Mouse (Mus musculus) intestine, embryonic 16.5 days (tissue): ENCODE results near the gene Btbd11. TPM values are rescaled to one million over a fixed set of nuclear protein-coding genes. Genes with fewer than 3 reads are reported as not detected.
A peak's percentile ranks its signal among the peaks of the same experiment; 100 is the strongest.

ENCODE experiments used
- ATAC-seq: fragments of 200-750 bp; cut with Nextera tagmentation; 2 replicates; pipeline ENCODE4 v1.8.0; 2017; ENCODE audit warnings: moderate TSS enrichment, moderate library complexity
- H3K27ac ChIP-seq: fragments of 300-500 bp; sonication (generic); 2 replicates; pipeline ENCODE4 v1.5.1; 2014; ENCODE audit warnings: mild to moderate bottlenecking, low read length
- H3K27me3 ChIP-seq: fragments of 300-500 bp; sonication (generic); replicated peaks from 2 replicates; pipeline ENCODE4 v1.6.1; 2014; ENCODE audit warnings: low read length, control low read depth, mixed read lengths; ENCODE audit not compliant: control insufficient read depth, insufficient read depth
- H3K36me3 ChIP-seq: fragments of 300-500 bp; sonication (generic); 2 replicates; pipeline ENCODE4 v1.6.1; 2014; ENCODE audit warnings: low read length, control low read depth; ENCODE audit not compliant: control insufficient read depth, insufficient read depth
- H3K4me1 ChIP-seq: fragments of 300-500 bp; sonication (generic); 2 replicates; pipeline ENCODE4 v1.6.1; 2014; ENCODE audit warnings: low read length, control low read depth, mixed read lengths; ENCODE audit not compliant: control insufficient read depth, insufficient read depth
- H3K4me2 ChIP-seq: fragments of 300-500 bp; sonication (generic); 2 replicates; pipeline ENCODE4 v1.6.1; 2014; ENCODE audit warnings: low read depth, low read length, control low read depth
- H3K4me3 ChIP-seq: fragments of 300-500 bp; sonication (generic); 2 replicates; pipeline ENCODE4 v1.5.1; 2014; ENCODE audit warnings: mild to moderate bottlenecking, low read length
- H3K9ac ChIP-seq: fragments of 300-500 bp; sonication (generic); 2 replicates; pipeline ENCODE4 v1.6.1; 2014; ENCODE audit warnings: low read depth, low read length
- H3K9me3 ChIP-seq: fragments of 300-500 bp; sonication (generic); 2 replicates; pipeline ENCODE4 v1.6.1; 2016; ENCODE audit warnings: low read length, control low read depth; ENCODE audit not compliant: control insufficient read depth
- WGBS: fragments of 180-500 bp; shearing (Covaris S2); extraction: QIAGEN DNeasy Blood & Tissue Kit; methylation state at CpG from one replicate; pipeline ENCODE4 v1.1.7; 2014; 5-methylcytosine and 5-hydroxymethylcytosine counted together
- polyA plus RNA-seq: library from polyadenylated mRNA; unstranded; fragments of >200 nt; fragmentation: Nextera tagmentation; extraction: Ambion mirVana; gene quantifications from 2 replicates; pipeline ENCODE4 v1.2.1, GENCODE M21; 2015

The Btbd11 gene
- polyA plus RNA-seq, 1 experiment from 2014 or later, result 0.86 TPM

DNA sequence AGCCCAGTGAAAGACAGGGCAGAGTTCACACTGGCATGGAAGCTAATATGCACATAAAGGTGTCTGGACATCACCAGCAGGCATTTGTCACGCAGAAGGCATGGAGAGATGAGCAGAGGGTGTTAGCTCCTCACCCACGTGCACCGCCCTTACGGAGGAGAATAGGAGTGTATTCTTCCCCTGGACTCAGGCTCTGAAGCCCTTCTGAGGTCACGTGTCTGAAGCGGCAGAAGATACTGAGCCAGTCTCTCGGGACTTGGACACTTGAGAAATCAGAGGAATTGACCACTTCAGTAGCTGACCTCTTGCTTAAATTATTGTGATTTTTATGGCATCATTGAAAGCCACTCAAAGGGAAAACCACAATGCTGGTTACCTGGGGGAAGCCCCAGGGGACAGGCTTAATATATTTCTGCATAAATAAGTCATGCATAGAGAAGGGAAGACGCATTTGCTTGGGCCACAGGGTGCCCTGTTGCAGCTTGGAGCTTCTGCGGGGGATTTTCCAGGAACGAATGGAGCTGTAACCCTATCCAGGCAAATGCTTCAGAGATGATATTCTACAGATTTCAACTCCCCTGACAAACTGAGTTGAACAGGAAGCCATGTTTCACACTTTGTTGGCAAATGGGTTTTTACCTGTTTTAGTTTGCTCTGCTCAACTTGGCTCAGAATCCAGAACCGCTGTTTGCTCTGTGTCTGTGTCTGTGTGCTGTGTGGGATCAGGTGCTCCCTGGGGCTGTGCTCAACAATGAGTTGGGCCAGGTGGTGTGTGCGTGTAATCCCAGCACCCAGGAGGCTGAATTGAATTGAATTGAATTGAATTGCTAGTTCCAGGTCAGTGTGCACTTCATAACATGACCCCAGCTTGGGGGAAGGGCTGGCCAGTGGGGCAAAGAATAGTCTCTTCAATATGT, 231.1 kb downstream of the Btbd11 start:
- Histone ChIP-seq H3K9ac (no peak overlapping the region), H3K9me3 (no peaks in the 10 kb centered on the region), H3K27ac (no peak overlapping the region), H3K4me2 (no peak overlapping the region), H3K36me3 (no peaks in the 10 kb centered on the region), H3K4me1 (no peaks in the 10 kb centered on the region), H3K4me3 (no peak overlapping the region), H3K27me3 (no peaks in the 10 kb centered on the region)
- no peak for ATAC-seq
- WGBS, result 72% methylated on average over 12 of the region's 12 CpGs

DNA sequence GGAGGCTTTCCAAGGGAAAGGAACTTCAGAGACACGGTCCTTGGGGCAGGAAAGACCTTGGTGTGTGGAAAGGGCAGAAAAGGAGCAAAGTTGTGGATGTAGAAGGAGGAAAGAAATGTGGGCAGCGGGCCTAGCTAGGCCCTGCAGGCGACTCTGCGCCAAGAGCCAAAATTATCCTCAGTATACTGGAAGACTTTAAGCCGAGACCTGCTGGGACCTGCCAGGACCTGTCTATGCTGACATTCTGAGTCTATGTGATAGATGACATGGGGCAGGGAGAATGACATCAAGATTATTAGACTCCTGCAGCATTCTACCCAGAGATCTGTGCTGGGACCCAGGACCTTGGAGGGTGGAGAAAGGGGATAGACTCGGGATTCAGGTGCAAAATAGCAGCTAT, 234.5 kb downstream of the Btbd11 start:
- H3K27me3 ChIP-seq, result 0 out of 2 replicates have a peak, but pooled peaks cover 3% of the 10 kb centered on the region
- H3K36me3 ChIP-seq, result no peaks in the 10 kb centered on the region
- no peak for ATAC-seq
- WGBS, result 81% methylated on average over 6 of the region's 6 CpGs
- H3K4me3 ChIP-seq, result no peak overlapping the region
- H3K4me1 ChIP-seq, result 0 out of 2 replicates have a peak, but pooled peaks cover 3% of the 10 kb centered on the region
- no peak overlapping the region for H3K9ac ChIP-seq
- no peak overlapping the region for H3K4me2 ChIP-seq
- no peaks in the 10 kb centered on the region for H3K9me3 ChIP-seq
- H3K27ac ChIP-seq, result no peak overlapping the region

DNA sequence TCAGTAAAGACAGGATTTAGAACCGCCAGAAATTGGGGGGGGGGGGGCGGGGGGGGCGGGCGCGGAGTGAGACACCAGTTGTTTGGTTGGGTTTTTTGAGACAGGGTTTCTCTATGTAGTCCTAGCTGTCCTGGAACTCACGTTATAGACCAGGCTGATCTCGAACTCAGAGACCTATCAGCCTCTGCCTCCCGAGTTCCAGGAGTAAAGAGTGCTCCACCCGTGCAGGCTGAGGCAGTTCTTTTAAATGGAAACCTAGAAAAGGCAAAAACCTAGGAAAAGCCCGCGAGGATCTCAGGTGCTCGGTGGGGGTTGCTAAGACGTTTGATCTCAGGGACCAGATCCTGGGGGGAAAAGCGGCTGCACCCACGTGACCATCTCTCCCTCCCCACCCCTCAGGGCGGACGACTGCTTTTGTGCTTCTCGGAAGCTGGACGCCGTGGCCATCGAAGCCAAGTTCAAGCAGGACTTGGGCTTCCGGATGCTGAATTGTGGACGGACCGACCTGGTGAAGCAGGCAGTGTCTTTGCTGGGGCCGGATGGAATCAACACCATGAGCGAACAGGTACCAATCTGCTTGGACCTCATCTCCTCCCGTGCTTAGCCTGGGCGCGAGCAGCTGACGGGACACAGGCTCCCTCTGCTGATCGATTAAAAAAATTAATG, 238.0 kb downstream of the Btbd11 start:
- peak; percentile 69 for ATAC-seq
- Histone ChIP-seq H3K9ac (peak overlapping the region; percentile 57; the same call in 1 of the 2 replicates), H3K4me3 (peak overlapping the region; percentile 49), H3K27me3 (0 out of 2 replicates have a peak, but pooled peaks cover 3% of the 10 kb centered on the region), H3K9me3 (no peaks in the 10 kb centered on the region), H3K4me1 (0 out of 2 replicates have a peak, but pooled peaks cover 3% of the 10 kb centered on the region), H3K4me2 (peak overlapping the region; percentile 84), H3K36me3 (no peaks in the 10 kb centered on the region), H3K27ac (no peak overlapping the region)
- 4% methylated on average over 31 of the region's 31 CpGs for WGBS

DNA sequence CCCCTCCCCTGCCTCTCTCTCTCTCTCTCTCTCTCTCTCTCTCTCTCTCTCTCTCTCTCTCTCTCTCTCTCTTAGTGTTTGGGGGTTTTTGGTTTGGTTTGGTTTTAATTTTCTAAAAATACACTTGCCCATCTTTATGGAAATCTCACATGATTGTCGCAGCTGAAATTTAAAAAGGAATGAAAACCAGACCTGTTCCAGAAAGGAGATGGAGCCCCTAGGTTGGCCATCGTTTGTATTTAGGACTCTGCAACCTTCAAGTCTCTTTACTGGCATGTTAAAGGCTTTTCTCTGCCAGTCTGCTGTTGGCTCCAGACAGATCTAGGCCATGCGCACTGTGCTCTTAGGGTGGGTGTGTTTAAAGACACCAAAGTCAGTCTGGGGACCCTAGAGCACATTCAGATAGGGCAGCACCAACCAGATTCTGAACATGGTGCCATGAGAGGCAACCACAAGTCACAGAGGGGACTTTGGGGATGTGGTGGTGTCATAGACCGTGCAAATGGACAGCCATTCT, 238.6 kb downstream of the Btbd11 start:
- peak overlapping the region; percentile 84; the same call in 1 of the 2 replicates for H3K4me2 ChIP-seq
- no peaks in the 10 kb centered on the region for H3K36me3 ChIP-seq
- H3K9me3 ChIP-seq, result no peaks in the 10 kb centered on the region
- H3K4me1 ChIP-seq, result 0 out of 2 replicates have a peak, but pooled peaks cover 3% of the 10 kb centered on the region
- H3K4me3 ChIP-seq, result no peak overlapping the region
- ATAC-seq, result no peak
- H3K9ac ChIP-seq, result no peak overlapping the region
- H3K27me3 ChIP-seq, result 0 out of 2 replicates have a peak, but pooled peaks cover 3% of the 10 kb centered on the region
- H3K27ac ChIP-seq, result no peak overlapping the region
- WGBS, result 65% methylated on average over 4 of the region's 4 CpGs

DNA sequence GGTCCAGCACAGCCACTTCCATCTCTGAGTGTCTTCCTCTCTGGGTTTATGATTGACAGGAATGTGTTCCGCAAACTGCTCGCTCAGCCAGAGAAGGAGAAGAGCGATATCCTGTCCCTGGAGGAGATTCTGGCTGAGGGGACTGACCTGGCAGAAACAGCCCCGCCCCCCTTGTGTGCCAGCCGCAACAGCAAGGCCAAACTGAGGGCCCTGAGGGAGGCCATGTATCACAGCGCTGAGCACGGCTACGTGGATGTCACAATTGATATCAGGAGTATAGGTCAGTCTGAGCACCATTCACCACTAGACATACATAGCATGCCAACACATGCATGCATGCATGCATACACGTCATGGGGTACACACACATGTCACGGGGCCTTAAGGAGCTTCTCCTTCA, 245.4 kb downstream of the Btbd11 start:
- Histone ChIP-seq H3K36me3 (no peaks in the 10 kb centered on the region), H3K27me3 (no peaks in the 10 kb centered on the region), H3K4me2 (no peak overlapping the region), H3K4me3 (no peak overlapping the region), H3K4me1 (no peaks in the 10 kb centered on the region), H3K9me3 (no peaks in the 10 kb centered on the region), H3K27ac (no peak overlapping the region), H3K9ac (no peak overlapping the region)
- ATAC-seq, result no peak
- 79% methylated on average over 10 of the region's 10 CpGs for WGBS

DNA sequence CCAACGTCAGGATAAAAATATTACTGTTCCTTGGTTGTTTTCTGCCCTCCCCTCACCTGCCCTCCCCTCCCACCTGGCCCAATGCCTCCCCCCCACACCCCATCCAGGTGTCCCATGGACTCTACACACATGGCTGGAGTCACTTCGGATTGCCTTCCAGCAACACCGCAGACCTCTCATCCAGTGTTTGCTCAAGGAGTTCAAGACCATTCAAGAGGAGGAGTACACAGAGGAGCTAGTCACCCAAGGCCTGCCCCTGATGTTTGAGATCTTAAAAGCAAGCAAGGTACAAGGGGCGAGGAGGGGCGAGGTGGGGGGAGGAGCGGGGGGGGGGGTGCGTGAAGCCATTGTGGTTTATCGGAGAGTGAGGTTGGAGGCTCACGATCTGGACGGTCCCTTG, 247.0 kb downstream of the Btbd11 start:
- H3K4me2 ChIP-seq, result no peak overlapping the region
- no peak overlapping the region for H3K4me3 ChIP-seq
- no peaks in the 10 kb centered on the region for H3K27me3 ChIP-seq
- H3K36me3 ChIP-seq, result no peaks in the 10 kb centered on the region
- H3K4me1 ChIP-seq, result no peaks in the 10 kb centered on the region
- 90% methylated on average over 10 of the region's 10 CpGs for WGBS
- H3K27ac ChIP-seq, result no peak overlapping the region
- no peak for ATAC-seq
- no peak overlapping the region for H3K9ac ChIP-seq
- no peaks in the 10 kb centered on the region for H3K9me3 ChIP-seq

DNA sequence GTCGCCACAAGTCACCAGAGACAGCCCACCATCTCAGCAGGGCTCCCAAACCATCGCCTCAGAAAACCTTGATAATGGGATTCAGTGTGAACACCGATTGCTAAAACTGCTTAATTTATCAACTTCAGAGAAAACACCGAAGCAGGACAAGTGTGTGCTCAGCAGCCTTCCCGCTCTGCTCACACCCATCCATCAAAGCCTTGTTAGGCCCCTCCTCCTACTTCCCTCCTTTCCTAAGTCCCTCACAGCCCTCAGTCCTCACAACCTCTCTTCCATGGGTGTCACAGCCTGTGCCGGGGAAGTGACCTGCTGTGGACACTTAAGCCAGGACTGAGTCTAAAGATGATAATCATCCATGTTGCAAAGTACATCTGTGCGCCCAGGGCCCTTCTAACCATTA, 251.0 kb downstream of the Btbd11 start:
- H3K4me1 ChIP-seq, result no peaks in the 10 kb centered on the region
- H3K9me3 ChIP-seq, result no peaks in the 10 kb centered on the region
- H3K27me3 ChIP-seq, result no peaks in the 10 kb centered on the region
- no peak overlapping the region for H3K27ac ChIP-seq
- no peaks in the 10 kb centered on the region for H3K36me3 ChIP-seq
- no peak overlapping the region for H3K4me2 ChIP-seq
- no peak for ATAC-seq
- no peak overlapping the region for H3K9ac ChIP-seq
- 37% methylated on average over 7 of the region's 7 CpGs for WGBS
- no peak overlapping the region for H3K4me3 ChIP-seq

DNA sequence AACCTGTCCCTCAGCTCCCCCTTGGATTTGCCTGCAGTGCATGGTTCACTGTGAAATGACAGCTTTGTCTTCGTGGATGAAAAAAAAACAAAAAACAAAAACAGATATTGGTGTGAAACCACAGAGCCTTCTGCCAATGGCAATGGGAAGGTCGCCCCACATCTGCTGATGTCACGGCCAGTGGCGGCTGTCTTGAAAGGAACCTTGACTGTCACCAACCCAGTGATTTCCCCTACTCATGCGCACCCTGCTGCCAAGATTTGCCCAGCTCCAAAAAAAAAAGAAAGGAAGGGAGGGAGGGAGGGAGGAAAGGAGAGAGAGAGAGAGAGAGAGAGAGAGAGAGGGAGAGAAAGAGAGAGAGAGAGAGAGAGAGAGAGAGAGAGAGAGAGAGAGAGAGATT, 251.5 kb downstream of the Btbd11 start:
- H3K27me3 ChIP-seq, result no peaks in the 10 kb centered on the region
- H3K36me3 ChIP-seq, result no peaks in the 10 kb centered on the region
- no peak overlapping the region for H3K27ac ChIP-seq
- no peak overlapping the region for H3K4me2 ChIP-seq
- 72% methylated on average over 5 of the region's 5 CpGs for WGBS
- no peaks in the 10 kb centered on the region for H3K9me3 ChIP-seq
- ATAC-seq, result no peak
- no peaks in the 10 kb centered on the region for H3K4me1 ChIP-seq
- H3K9ac ChIP-seq, result no peak overlapping the region
- H3K4me3 ChIP-seq, result no peak overlapping the region

DNA sequence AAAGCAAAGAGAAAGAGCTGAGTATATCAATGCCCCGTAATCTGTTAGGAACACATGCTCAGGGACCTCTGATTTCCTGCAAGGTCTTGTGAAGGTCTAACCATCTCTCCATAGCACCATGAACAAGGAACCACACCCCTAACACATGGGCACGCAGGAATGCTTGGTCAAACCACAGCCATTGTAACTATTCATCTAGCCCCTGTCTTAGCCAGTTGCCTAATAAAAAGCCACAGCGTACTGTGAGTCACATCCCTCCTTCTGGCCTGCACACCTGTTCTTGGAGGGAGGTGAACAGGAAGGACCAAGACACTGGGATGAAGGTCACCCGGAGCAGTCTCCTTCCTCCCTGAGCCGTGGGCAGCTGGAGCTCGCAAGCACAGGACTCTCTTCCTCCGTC, 253.0 kb downstream of the Btbd11 start:
- WGBS, result 88% methylated on average over 7 of the region's 7 CpGs
- Histone ChIP-seq H3K4me1 (no peaks in the 10 kb centered on the region), H3K27ac (no peak overlapping the region), H3K9ac (no peak overlapping the region), H3K36me3 (no peaks in the 10 kb centered on the region), H3K27me3 (no peaks in the 10 kb centered on the region), H3K9me3 (no peaks in the 10 kb centered on the region), H3K4me3 (no peak overlapping the region), H3K4me2 (no peak overlapping the region)
- no peak for ATAC-seq
